In genomic region chr8:115554185-115554584, GRCm38 (mm10) we compare ENCODE assay signal across 27 mouse cellular contexts.
DNase-seq lines count a peak whose midpoint lies in the region; ATAC-seq and TF ChIP-seq lines count a peak whose summit lies in the region.
"Had no signal": no experiment of that assay in that cellular context is flagged by ENCODE, and none has a peak within 500 bp of the region (broad histone marks: within the 10 kb centered on the region; RNA-seq: fewer than 3 reads in every experiment).

No protein-coding gene starts in this region.

- no peak overlapping the region for H3K4me2 ChIP-seq in liver, embryonic 11.5 days
- H3K4me2 ChIP-seq: heart, embryonic 12.5 days; heart, embryonic 15.5 days; hindbrain, embryonic 13.5 days; intestine, embryonic 15.5 days had no signal

- no peak for TF ChIP-seq CTCF in liver, adult 2 months (IDR thresholded peaks at IDR 0.05; ENCODE audit: low read depth, low read length)
- TF ChIP-seq CTCF in Patski (IDR thresholded peaks at IDR 0.05): peak; percentile 19

- in situ Hi-C loops in Patski (cut with MboI; ENCODE audit: low pct_unique_long_range_greater_than_20kb): loop anchor here (5.0 kb wide), 1 partner anchor 153 kb away; the partner anchor contains the start of gene Maf

- no peaks in the 10 kb centered on the region; the same call in 1 of the 2 replicates for H3K4me1 ChIP-seq in liver, adult 2 months (ENCODE audit: control insufficient read depth, insufficient read depth, low read length)
- no peaks in the 10 kb centered on the region for H3K4me1 ChIP-seq in liver, embryonic 11.5 days (replicated peaks; ENCODE audit: control insufficient read depth, insufficient read depth, low read length)
- H3K4me1 ChIP-seq: heart, embryonic 12.5 days; heart, embryonic 15.5 days; hindbrain, embryonic 10.5 days; intestine, embryonic 15.5 days had no signal

- H3K27ac ChIP-seq in liver, adult 2 months (replicated peaks; ENCODE audit: insufficient read depth, low read depth, low read length): peak overlapping the region; percentile 51
- no peak overlapping the region for H3K27ac ChIP-seq in liver, embryonic 11.5 days (ENCODE audit: low read depth, low read length)
- H3K27ac ChIP-seq: forebrain, embryonic 10.5 days; heart, embryonic 15.5 days; hindbrain, embryonic 10.5 days; hindbrain, embryonic 13.5 days; intestine, embryonic 15.5 days had no signal

- POLR2A ChIA-PET in Patski (lab: Charles Lee): no interaction called here

- WGBS in liver, adult 2 months: 87% methylated on average over 5 of the region's 5 CpGs
- 73% methylated on average over 5 of the region's 5 CpGs for WGBS in liver, embryonic 11.5 days

- CTCF ChIA-PET in Patski (lab: Charles Lee): interaction anchor here (1.3 to 1.6 kb wide), 2 partner anchors 10 to 15 kb away, joined by 4 to 5 read pairs; no protein-coding TSS in a partner anchor

- H3K36me3 ChIP-seq in liver, adult 2 months (ENCODE audit: control insufficient read depth, insufficient read depth, low read length): no peaks in the 10 kb centered on the region
- H3K36me3 ChIP-seq in liver, embryonic 11.5 days (ENCODE audit: control insufficient read depth, insufficient read depth, low read length): no peaks in the 10 kb centered on the region
- H3K36me3 ChIP-seq: forebrain, embryonic 10.5 days; G1E; heart, embryonic 12.5 days; heart, embryonic 15.5 days; hindbrain, embryonic 10.5 days; hindbrain, embryonic 13.5 days; intestine, embryonic 15.5 days had no signal

- H3K27me3 ChIP-seq in liver, adult 2 months (ENCODE audit: control insufficient read depth, insufficient read depth, low read length): no peaks in the 10 kb centered on the region
- no peaks in the 10 kb centered on the region for H3K27me3 ChIP-seq in liver, embryonic 11.5 days (replicated peaks; ENCODE audit: control insufficient read depth, insufficient read depth, low read length)
- H3K27me3 ChIP-seq in Patski: peaks cover 4% of the 10 kb centered on the region
- H3K27me3 ChIP-seq: heart, embryonic 15.5 days; hindbrain, embryonic 13.5 days; intestine, embryonic 15.5 days had no signal

- TF ChIP-seq POLR2A in liver, adult 2 months (IDR thresholded peaks at IDR 0.05; ENCODE audit: extremely low read depth, insufficient read depth, low read length): no peak

- H3K9ac ChIP-seq in liver, adult 2 months (ENCODE audit: low read depth, low read length): no peak overlapping the region
- H3K9ac ChIP-seq in liver, embryonic 11.5 days (ENCODE audit: low read depth, low read length): no peak overlapping the region
- H3K9ac ChIP-seq: heart, embryonic 12.5 days; heart, embryonic 15.5 days; hindbrain, embryonic 13.5 days; intestine, embryonic 15.5 days had no signal

- ATAC-seq in liver, embryonic 11.5 days (replicated peaks; ENCODE audit: low FRiP score): no peak
- ATAC-seq in Patski: no peak
- ATAC-seq: forebrain, embryonic 14.5 days; hindbrain, embryonic 16.5 days; intestine, embryonic 15.5 days had no signal

- no peaks in the 10 kb centered on the region for H3K79me2 ChIP-seq in liver, adult 2 months (ENCODE audit: control insufficient read depth, insufficient read depth, low read length)

- H3K4me3 ChIP-seq in liver, adult 2 months (ENCODE audit: insufficient read depth, low read depth, low read length): no peak overlapping the region
- no peak overlapping the region for H3K4me3 ChIP-seq in liver, embryonic 11.5 days (ENCODE audit: low read depth, low read length)
- H3K4me3 ChIP-seq: forebrain, embryonic 10.5 days; heart, embryonic 12.5 days; heart, embryonic 15.5 days; hindbrain, embryonic 10.5 days; hindbrain, embryonic 13.5 days; intestine, embryonic 15.5 days had no signal

- peak; percentile 15 for DNase-seq in cerebellum, adult 9-10 months
- no peak for DNase-seq in cerebellum, adult 8-10 months
- DNase-seq in gastrocnemius, adult 18-20 months (ENCODE audit: low spot score): peak; percentile 20
- DNase-seq in gastrocnemius, adult 8-10 months (ENCODE audit: low spot score in 2 of 2): no peak
- no peak for DNase-seq in liver, adult 2 months (ENCODE audit: extremely low read depth, low read depth, low spot score)
- no peak for DNase-seq in liver, embryonic 11.5 days (ENCODE audit: low spot score)
- no peak for DNase-seq in Patski (ENCODE audit: low read depth, low spot score)
- no peak for DNase-seq in natural killer cell, adult 2 months (ENCODE audit: low spot score in 2 of 2)
- DNase-seq: adrenal gland, adult 2 months; adrenal gland, postnatal 14 days; B cell, adult 2 months; cerebellum, adult 2 months; cerebellum, postnatal 14 days; gastrocnemius, postnatal 14 days; heart, adult 18-20 months; heart, postnatal 10 days; heart, postnatal 36 days; kidney, adult 11 months had no signal

- H3K9me3 ChIP-seq in liver, embryonic 11.5 days (ENCODE audit: control insufficient read depth, low read length): no peaks in the 10 kb centered on the region
- H3K9me3 ChIP-seq: forebrain, embryonic 10.5 days; heart, embryonic 12.5 days; heart, embryonic 15.5 days; hindbrain, embryonic 10.5 days; hindbrain, embryonic 13.5 days; intestine, embryonic 15.5 days had no signal

Comparison
In these comparisons a context has a peak if more than half of its experiments do, and no peak if none do; other contexts are left out.
1. DNase-seq: peak in cerebellum, adult 9-10 months (single experiment) and gastrocnemius, adult 18-20 months (single experiment); none in cerebellum, adult 8-10 months (single experiment), gastrocnemius, adult 8-10 months (0 of 2), liver, adult 2 months (single experiment), liver, embryonic 11.5 days (single experiment), Patski (single experiment) and natural killer cell, adult 2 months (0 of 2).